Comparison of ENCODE assay signal across 12 mouse cellular contexts in the genomic region with DNA sequence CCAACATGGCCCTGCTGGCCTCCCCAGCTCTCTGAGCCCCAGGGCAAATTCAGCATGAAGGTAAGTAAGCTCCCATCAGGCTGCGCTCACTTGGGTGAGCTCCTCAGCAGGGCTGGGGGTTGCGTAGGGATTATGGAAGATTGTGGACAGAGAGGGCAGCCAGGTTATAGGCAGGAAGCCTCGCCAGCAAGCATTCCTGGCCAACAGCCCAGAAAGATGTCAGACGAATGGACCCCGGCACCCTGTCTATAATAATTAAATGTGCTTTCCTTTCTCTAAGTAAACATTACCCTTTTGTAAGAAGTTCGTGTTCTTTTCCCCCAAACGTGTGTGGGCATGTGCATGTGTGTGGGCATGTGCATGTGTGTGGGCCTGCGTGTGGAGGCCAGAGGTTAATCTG. TPM values are rescaled to one million over a fixed set of nuclear protein-coding genes. Genes with fewer than 3 reads are reported as not detected.
DNase-seq lines count a peak whose midpoint lies in the region; TF ChIP-seq lines count a peak whose summit lies in the region.
"Had no signal": no experiment of that assay in that cellular context is flagged by ENCODE, and none has a peak within 500 bp of the region (broad histone marks: within the 10 kb centered on the region; RNA-seq: fewer than 3 reads in every experiment).

No protein-coding gene starts in this region.

- H3K4me3 ChIP-seq in bone marrow macrophage, adult 2 months (ENCODE audit: insufficient read depth, low read length), result peak overlapping the region; percentile 64; the same call in 1 of the 2 replicates
- H3K4me3 ChIP-seq in layer of hippocampus, adult 2 months, result no peak overlapping the region

- no peak for TF ChIP-seq POLR2A in bone marrow macrophage, adult 2 months (IDR thresholded peaks at IDR 0.05; ENCODE audit: borderline replicate concordance, low read depth, low read length)

- DNase-seq in adrenal gland, postnatal 14 days, result peak; percentile 64
- no peak for DNase-seq in adrenal gland, adult 8-10 months
- peak; percentile 83 for DNase-seq in kidney, adult 11 months
- peak; percentile 85 for DNase-seq in lung, postnatal 10 days
- DNase-seq in gastrocnemius, postnatal 25 days, result no peak
- DNase-seq in left cerebral cortex, adult 11 months (ENCODE audit: low spot score), result no peak
- no peak for DNase-seq in layer of hippocampus, adult 2 months (ENCODE audit: low spot score in 2 of 2)
- DNase-seq: thymus, postnatal 36 days had no signal

- 0 out of 2 replicates have a peak overlapping the region, but pooled peaks have one; percentile 15 for H3K27ac ChIP-seq in bone marrow macrophage, adult 2 months (ENCODE audit: insufficient read depth, low read depth, low read length)
- no peak overlapping the region for H3K27ac ChIP-seq in layer of hippocampus, adult 2 months

- no peak for TF ChIP-seq CTCF in bone marrow macrophage, adult 2 months (IDR thresholded peaks at IDR 0.05; ENCODE audit: low read depth, low read length)
- no peak for TF ChIP-seq CTCF in layer of hippocampus, adult 2 months (conservative IDR thresholded peaks at IDR 0.05)

- peaks cover 60% of the 10 kb centered on the region for H3K4me1 ChIP-seq in bone marrow macrophage, adult 2 months (ENCODE audit: control insufficient read depth, insufficient read depth, low read length)

RNA-seq across cellular contexts. Expression of a gene that starts 1.4 kb away (rescaled TPM):
- 11.0 and 13.2 TPM in 2 replicates for total RNA-seq in adrenal gland, postnatal 14 days (2021)
- total RNA-seq in adrenal gland, adult 8-10 months (2022), result 10 to 100 TPM; 10.2 to 21.0 (median 17.6) TPM
- polyA plus RNA-seq in bone marrow macrophage, adult 2 months (2012; ENCODE audit: insufficient read depth, insufficient read length, missing spikeins), result 60.2 and 65.0 TPM in 2 replicates
- total RNA-seq in gastrocnemius, postnatal 25 days (2021), result 1 to 10 TPM; 1.5 to 4.7 TPM
- under 1 TPM; 0.47 to 0.90 TPM for total RNA-seq in layer of hippocampus, adult 2 months (2021)
- total RNA-seq: common myeloid progenitor, adult 5-6 weeks had no signal

RNA-seq across cellular contexts. Expression of a gene that starts 13.9 kb away (rescaled TPM):
- 9.7 and 9.9 TPM in 2 replicates for total RNA-seq in adrenal gland, postnatal 14 days (2021)
- 1 to 10 TPM; 1.1 to 2.7 (median 2.1) TPM for total RNA-seq in adrenal gland, adult 8-10 months (2022)
- 2.4 and 3.3 TPM in 2 replicates for polyA plus RNA-seq in bone marrow macrophage, adult 2 months (2012; ENCODE audit: insufficient read depth, insufficient read length, missing spikeins)
- 1 to 10 TPM; 1.2 to 2.3 TPM for total RNA-seq in gastrocnemius, postnatal 25 days (2021)
- under 1 TPM; 0.37 to 0.56 TPM for total RNA-seq in layer of hippocampus, adult 2 months (2021)
- polyA plus RNA-seq: C2C12 had no signal

RNA-seq across cellular contexts. Expression of a gene that starts 19.1 kb away (rescaled TPM):
- 31.9 and 32.5 TPM in 2 replicates for total RNA-seq in adrenal gland, postnatal 14 days (2021)
- total RNA-seq in adrenal gland, adult 8-10 months (2022), result 1 to 10 TPM; 1.3 to 5.1 (median 2.6) TPM
- 0.48 and 0.49 TPM in 2 replicates for polyA plus RNA-seq in bone marrow macrophage, adult 2 months (2012; ENCODE audit: insufficient read depth, insufficient read length, missing spikeins)
- total RNA-seq in gastrocnemius, postnatal 25 days (2021), result 10 to 100 TPM; 14.7 to 14.8 TPM
- 1 to 10 TPM; 1.6 to 3.6 TPM for total RNA-seq in layer of hippocampus, adult 2 months (2021)
- total RNA-seq: granulocyte monocyte progenitor cell, adult 5-6 weeks had no signal

Comparison
In these comparisons a context has a peak if more than half of its experiments do, and no peak if none do; other contexts are left out.
1. DNase-seq: peak in adrenal gland, postnatal 14 days (single experiment), kidney, adult 11 months (single experiment) and lung, postnatal 10 days (single experiment); none in adrenal gland, adult 8-10 months (single experiment), gastrocnemius, postnatal 25 days (single experiment), left cerebral cortex, adult 11 months (single experiment) and layer of hippocampus, adult 2 months (0 of 2).